Mouse (Mus musculus) gastrocnemius, adult 8-10 months (tissue): ENCODE measurements around the gene Gm20388. TPM values are rescaled to one million over a fixed set of nuclear protein-coding genes. Genes with fewer than 3 reads are reported as not detected.
"Not testable (repeated sequence)": the region's sequence is repeated elsewhere in the genome, so short reads cannot be mapped to it uniquely, and the experiment has no call there.

ENCODE experiments used
- DNase-seq, 2 experiments: peaks; one replicate each; pipeline ENCODE4 v3.0.0; 2022; ENCODE audit warnings: low spot score in 2 of 2
- total RNA-seq, 4 experiments: library from RNA; stranded (reverse); gene quantifications; 2 replicates each; pipeline ENCODE4 v1.2.4; 2022

Gm20388 gene
- total RNA-seq, 4 experiments from 2014 or later, result 4.4 to 20.0 (median 7.9) TPM; not detected in 1

- no peak for DNase-seq
These were observed 4049.4 kb downstream of the Gm20388 start for GRCm38 (mm10) chr8:123960056-123960455.

- not testable (repeated sequence) for DNase-seq
These were observed 4049.9 kb downstream of the Gm20388 start for GRCm38 (mm10) chr8:123960556-123960955.

GRCm38 (mm10) chr8:123961371-123961770, 4050.7 kb downstream of the Gm20388 start:
- DNase-seq, result no peak

GRCm38 (mm10) chr8:123966896-123967295, 4056.3 kb downstream of the Gm20388 start:
- no peak for DNase-seq

- DNase-seq, result no peak
These were observed 4062.9 kb downstream of the Gm20388 start for GRCm38 (mm10) chr8:123973495-123973894.

GRCm38 (mm10) chr8:123977499-123977898, 4066.9 kb downstream of the Gm20388 start:
- DNase-seq, result no peak

- no peak for DNase-seq
These were observed 4067.7 kb downstream of the Gm20388 start for GRCm38 (mm10) chr8:123978166-123978838.

- DNase-seq, result no peak
These were observed 4068.3 kb downstream of the Gm20388 start for GRCm38 (mm10) chr8:123978926-123979325.

- no peak for DNase-seq
These were observed 4069.6 kb downstream of the Gm20388 start for GRCm38 (mm10) chr8:123980239-123980638.

- DNase-seq, result no peak
These were observed 4071.0 kb downstream of the Gm20388 start for GRCm38 (mm10) chr8:123981674-123982073.

GRCm38 (mm10) chr8:123982291-123982793, 4071.7 kb downstream of the Gm20388 start:
- DNase-seq, result peak in 1 of 2 experiments; percentile 29

- peak; percentile 88 to 93 for DNase-seq
These were observed 4072.3 kb downstream of the Gm20388 start, which contains the start of gene Abcb10 for GRCm38 (mm10) chr8:123982826-123983400. Gene Abcb10, minus strand, starts transcription at chr8:123983122.

- DNase-seq, result no peak
These were observed 4078.0 kb downstream of the Gm20388 start for GRCm38 (mm10) chr8:123988605-123989038.

- no peak for DNase-seq
These were observed 4078.5 kb downstream of the Gm20388 start for GRCm38 (mm10) chr8:123989128-123989527.

GRCm38 (mm10) chr8:123990277-123991049, 4079.8 kb downstream of the Gm20388 start:
- DNase-seq, result no peak

GRCm38 (mm10) chr8:123992587-123992986, 4081.9 kb downstream of the Gm20388 start:
- no peak for DNase-seq

- DNase-seq, result no peak
These were observed 4083.0 kb downstream of the Gm20388 start for GRCm38 (mm10) chr8:123993597-123993996.

- no peak for DNase-seq
These were observed 4083.4 kb downstream of the Gm20388 start for GRCm38 (mm10) chr8:123993997-123994396.

- DNase-seq, result peak; percentile 26 to 28
These were observed 4088.9 kb downstream of the Gm20388 start for GRCm38 (mm10) chr8:123999568-123999967.

- peak in 1 of 2 experiments; percentile 12 for DNase-seq
These were observed 4092.0 kb downstream of the Gm20388 start for GRCm38 (mm10) chr8:124002546-124003108.

- no peak for DNase-seq
These were observed 4097.2 kb downstream of the Gm20388 start for GRCm38 (mm10) chr8:124007829-124008228.
